Mouse (Mus musculus) embryonic facial prominence, embryonic 15.5 days (tissue): Measurements from ENCODE around the gene Lypd5. TPM values are rescaled to one million over a fixed set of nuclear protein-coding genes. Genes with fewer than 3 reads are reported as not detected.

Experiments
- ATAC-seq: fragments of 200-750 bp; cut with Nextera tagmentation; 2 replicates; pipeline ENCODE4 v1.8.0; 2017; ENCODE audit warnings: low read depth, moderate TSS enrichment; ENCODE audit not compliant: insufficient number of reproducible peaks, low FRiP score, low TSS enrichment
- H3K27ac ChIP-seq: fragments of 300-500 bp; sonication (generic); replicated peaks from 2 replicates; pipeline ENCODE4 v1.5.1; 2015; ENCODE audit warnings: mild to moderate bottlenecking, inconsistent platforms
- H3K27me3 ChIP-seq: fragments of 300-500 bp; sonication (generic); 2 replicates; pipeline ENCODE4 v1.6.1; 2015; ENCODE audit warnings: inconsistent platforms
- H3K36me3 ChIP-seq: fragments of 300-500 bp; sonication (generic); 2 replicates; pipeline ENCODE4 v1.6.1; 2015; ENCODE audit warnings: mild to moderate bottlenecking, inconsistent platforms
- H3K4me1 ChIP-seq: fragments of 300-500 bp; sonication (generic); 2 replicates; pipeline ENCODE4 v1.6.1; 2015; ENCODE audit warnings: inconsistent platforms
- H3K4me2 ChIP-seq: fragments of 300-500 bp; sonication (generic); replicated peaks from 2 replicates; pipeline ENCODE4 v1.6.1; 2015; ENCODE audit warnings: mild to moderate bottlenecking, inconsistent platforms
- H3K4me3 ChIP-seq: fragments of 300-500 bp; sonication (generic); replicated peaks from 2 replicates; pipeline ENCODE4 v1.5.1; 2015; ENCODE audit warnings: mild to moderate bottlenecking, inconsistent platforms
- H3K9ac ChIP-seq: fragments of 300-500 bp; sonication (generic); 2 replicates; pipeline ENCODE4 v1.6.1; 2015; ENCODE audit warnings: inconsistent platforms
- H3K9me3 ChIP-seq: fragments of 300-500 bp; sonication (generic); replicated peaks from 2 replicates; pipeline ENCODE4 v1.6.1; 2016; ENCODE audit warnings: inconsistent platforms
- WGBS: fragments of 180-500 bp; shearing (Covaris S2); methylation state at CpG from one replicate; pipeline ENCODE4 v1.1.7; 2015; 5-methylcytosine and 5-hydroxymethylcytosine counted together
- polyA plus RNA-seq: library from polyadenylated mRNA; unstranded; fragments of >200 nt; fragmentation: Nextera tagmentation; extraction: Ambion mirVana; gene quantifications from 2 replicates; pipeline ENCODE4 v1.2.1, GENCODE M21; 2015

Gene Lypd5
- polyA plus RNA-seq, 1 experiment from 2014 or later: 40.2 TPM

DNA sequence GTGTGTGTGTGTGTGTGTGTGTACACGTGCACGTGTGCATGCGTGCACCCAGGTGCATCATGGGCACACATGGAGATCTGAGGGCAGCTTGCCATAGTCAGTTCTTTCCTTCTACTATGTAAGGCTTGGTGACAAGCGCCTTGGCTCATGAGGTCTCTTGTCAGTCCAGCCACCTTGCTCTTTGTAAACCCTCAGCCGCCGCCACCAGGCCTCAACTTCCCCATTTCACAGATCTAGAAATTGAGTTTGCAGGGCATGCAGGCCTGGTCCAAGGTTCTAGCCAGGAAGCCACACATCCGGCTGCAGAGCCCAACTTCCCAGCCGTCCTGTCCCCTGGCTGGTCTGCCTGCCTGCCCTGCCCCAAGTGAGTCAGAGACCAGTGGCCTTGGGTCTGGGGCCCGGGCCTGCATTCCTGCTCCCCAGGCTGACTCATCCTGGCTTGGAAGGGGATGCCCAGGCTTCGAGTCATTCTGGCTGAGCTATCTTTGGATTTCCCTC lies 38.1 kb downstream of the Lypd5 start:
- 77% methylated on average over 10 of the region's 10 CpGs for WGBS
- H3K4me1 ChIP-seq: peaks cover 32% of the 10 kb centered on the region
- no peaks in the 10 kb centered on the region for H3K27me3 ChIP-seq
- H3K4me2 ChIP-seq: no peak overlapping the region
- no peak; the same call in 1 of the 2 replicates for ATAC-seq
- H3K27ac ChIP-seq: no peak overlapping the region
- no peak overlapping the region for H3K9ac ChIP-seq
- H3K9me3 ChIP-seq: no peaks in the 10 kb centered on the region
- no peaks in the 10 kb centered on the region for H3K36me3 ChIP-seq
- no peak overlapping the region for H3K4me3 ChIP-seq

DNA sequence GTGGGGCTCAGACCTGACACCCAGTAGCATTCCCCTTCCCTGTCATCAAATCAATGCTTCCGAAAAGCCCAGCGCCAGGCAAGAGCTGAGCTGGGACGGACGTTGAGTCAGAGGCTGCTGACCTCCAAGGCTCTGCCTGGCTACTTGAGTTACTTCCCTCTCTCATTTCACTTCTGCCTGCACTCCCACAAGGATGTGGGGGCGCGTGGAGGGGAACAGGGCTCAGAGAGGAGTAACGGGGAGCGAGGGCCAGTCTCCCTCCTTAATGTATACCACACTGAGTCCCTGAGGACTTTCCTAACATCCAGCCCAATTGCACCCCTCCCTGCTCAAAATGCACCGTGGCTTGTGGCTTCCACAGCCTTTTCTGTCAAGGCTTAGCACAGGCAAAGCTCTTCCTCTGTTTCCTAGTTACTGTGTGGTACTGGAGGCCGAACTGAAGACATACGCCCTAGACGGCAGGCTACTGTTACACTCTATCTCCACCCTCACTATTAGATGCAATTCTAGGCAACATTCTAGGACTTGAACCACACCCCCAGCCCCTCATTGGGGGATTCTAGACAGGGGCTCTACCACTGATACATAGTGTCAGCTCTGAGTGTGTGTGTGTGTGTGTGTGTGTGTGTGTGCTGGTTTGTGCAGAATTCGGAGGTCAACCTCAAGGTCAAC lies 40.7 kb downstream of the Lypd5 start:
- Histone ChIP-seq H3K4me2 (no peak overlapping the region), H3K4me1 (peaks cover 35% of the 10 kb centered on the region), H3K36me3 (no peaks in the 10 kb centered on the region), H3K4me3 (no peak overlapping the region), H3K27ac (no peak overlapping the region), H3K9me3 (no peaks in the 10 kb centered on the region), H3K9ac (no peak overlapping the region), H3K27me3 (no peaks in the 10 kb centered on the region)
- ATAC-seq: peak; percentile 31; the same call in 1 of the 2 replicates
- 43% methylated on average over 13 of the region's 13 CpGs for WGBS

DNA sequence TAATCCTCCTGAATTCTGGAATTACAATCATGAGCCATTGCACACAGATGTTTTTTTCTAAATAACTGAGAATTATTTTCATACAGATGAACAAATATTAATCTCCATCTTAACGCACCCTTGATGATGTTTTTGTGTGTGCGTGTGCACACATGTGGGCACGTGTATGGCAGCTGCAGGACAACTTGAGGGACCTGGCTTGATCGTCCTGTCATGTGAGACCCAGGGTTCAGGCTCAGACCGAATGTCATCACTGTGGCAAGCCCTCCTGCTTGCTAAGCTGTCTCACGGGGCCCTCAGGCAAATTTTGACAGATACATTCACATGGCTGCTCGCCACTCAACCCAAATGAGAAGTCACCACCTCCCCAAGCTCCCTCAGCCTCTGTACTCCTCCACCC lies 41.5 kb downstream of the Lypd5 start:
- WGBS: 40% methylated on average over 7 of the region's 7 CpGs
- H3K9ac ChIP-seq: no peak overlapping the region
- H3K36me3 ChIP-seq: no peaks in the 10 kb centered on the region
- H3K4me1 ChIP-seq: peaks cover 33% of the 10 kb centered on the region
- no peak overlapping the region for H3K4me2 ChIP-seq
- no peaks in the 10 kb centered on the region for H3K27me3 ChIP-seq
- no peak for ATAC-seq
- no peaks in the 10 kb centered on the region for H3K9me3 ChIP-seq
- no peak overlapping the region for H3K4me3 ChIP-seq
- no peak overlapping the region for H3K27ac ChIP-seq

DNA sequence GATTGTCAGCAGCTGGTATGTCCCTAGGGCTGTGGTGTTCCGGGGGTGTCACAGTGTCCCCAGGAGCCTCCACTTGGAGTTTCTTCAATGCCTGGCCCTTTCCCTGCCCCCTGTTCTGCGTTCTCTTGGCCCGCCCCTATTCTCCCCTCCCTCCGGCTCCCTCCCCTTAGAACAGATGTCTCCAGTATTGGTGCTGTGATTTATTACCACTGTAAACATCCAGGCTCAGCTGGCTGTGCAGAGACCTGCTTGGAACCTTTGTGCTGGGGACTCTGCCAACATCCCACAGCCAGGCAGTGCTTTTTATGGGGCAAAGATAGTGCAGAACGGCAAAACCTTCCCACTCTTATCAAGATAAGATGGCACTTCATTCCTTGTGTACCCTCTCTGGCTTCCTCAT lies 42.1 kb downstream of the Lypd5 start:
- Histone ChIP-seq H3K36me3 (no peaks in the 10 kb centered on the region), H3K4me3 (no peak overlapping the region), H3K4me1 (peaks cover 33% of the 10 kb centered on the region), H3K9me3 (no peaks in the 10 kb centered on the region), H3K27me3 (no peaks in the 10 kb centered on the region), H3K27ac (peak overlapping the region; percentile 17; the same call in 1 of the 2 replicates), H3K4me2 (peak overlapping the region; percentile 17; the same call in 1 of the 2 replicates), H3K9ac (no peak overlapping the region)
- 0 out of 2 replicates have a peak, but pooled peaks have one; percentile 16 for ATAC-seq
- 19% methylated on average over 5 of the region's 5 CpGs for WGBS

DNA sequence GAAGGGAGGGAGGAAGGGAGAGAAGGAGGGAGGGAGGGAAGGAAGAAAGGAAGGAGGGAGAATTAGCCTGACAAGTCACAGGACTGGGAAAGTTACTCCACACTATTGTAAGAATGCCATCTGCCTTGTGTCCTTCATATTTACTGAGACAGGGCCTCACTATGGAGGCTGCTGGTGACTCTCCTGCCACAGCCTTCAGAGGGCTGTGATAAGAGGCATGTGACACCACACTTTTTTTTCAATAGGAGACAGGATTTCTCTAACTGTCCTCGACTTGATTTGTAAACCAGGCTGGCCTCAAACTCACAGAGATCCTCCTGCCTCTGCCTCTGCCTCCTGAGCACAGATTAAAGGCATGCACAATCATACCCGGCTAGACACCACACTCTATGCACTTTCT lies 42.7 kb downstream of the Lypd5 start:
- WGBS: 68% methylated on average over 2 of the region's 2 CpGs

DNA sequence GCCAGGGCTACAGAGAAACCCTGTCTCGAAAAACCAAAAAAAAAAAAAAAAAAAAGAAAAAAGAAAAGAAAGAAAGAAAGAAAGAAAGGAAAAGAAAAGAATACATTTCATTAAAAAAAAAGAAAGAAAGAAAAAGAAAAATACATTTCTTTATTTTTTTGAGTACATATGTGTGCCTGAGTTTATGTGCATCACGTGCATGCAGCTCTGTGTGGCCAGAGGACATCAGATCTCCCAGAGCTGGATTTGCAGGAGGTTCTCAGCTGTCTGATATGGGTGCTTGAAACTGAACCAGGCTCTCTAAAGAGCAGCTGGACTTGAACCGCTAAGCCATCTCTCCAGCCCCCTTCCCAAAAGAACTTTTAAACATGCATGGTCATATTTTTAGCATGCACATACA lies 45.1 kb downstream of the Lypd5 start:
- no peaks in the 10 kb centered on the region for H3K27me3 ChIP-seq
- H3K9me3 ChIP-seq: no peaks in the 10 kb centered on the region
- H3K4me3 ChIP-seq: no peak overlapping the region
- no peak for ATAC-seq
- no peaks in the 10 kb centered on the region for H3K36me3 ChIP-seq
- H3K4me1 ChIP-seq: peaks cover 33% of the 10 kb centered on the region
- no peak overlapping the region for H3K9ac ChIP-seq
- 81% methylated on average over 3 of the region's 3 CpGs for WGBS
- H3K27ac ChIP-seq: peak overlapping the region; percentile 19; the same call in 1 of the 2 replicates
- H3K4me2 ChIP-seq: no peak overlapping the region

More for the DNA sequence above, 42.7 kb downstream of the Lypd5 start:
- Histone ChIP-seq H3K9me3 (no peaks in the 10 kb centered on the region), H3K27ac (no peak overlapping the region), H3K36me3 (no peaks in the 10 kb centered on the region), H3K4me3 (no peak overlapping the region), H3K4me1 (peaks cover 33% of the 10 kb centered on the region), H3K4me2 (no peak overlapping the region), H3K9ac (no peak overlapping the region), H3K27me3 (no peaks in the 10 kb centered on the region)
- no peak for ATAC-seq

DNA sequence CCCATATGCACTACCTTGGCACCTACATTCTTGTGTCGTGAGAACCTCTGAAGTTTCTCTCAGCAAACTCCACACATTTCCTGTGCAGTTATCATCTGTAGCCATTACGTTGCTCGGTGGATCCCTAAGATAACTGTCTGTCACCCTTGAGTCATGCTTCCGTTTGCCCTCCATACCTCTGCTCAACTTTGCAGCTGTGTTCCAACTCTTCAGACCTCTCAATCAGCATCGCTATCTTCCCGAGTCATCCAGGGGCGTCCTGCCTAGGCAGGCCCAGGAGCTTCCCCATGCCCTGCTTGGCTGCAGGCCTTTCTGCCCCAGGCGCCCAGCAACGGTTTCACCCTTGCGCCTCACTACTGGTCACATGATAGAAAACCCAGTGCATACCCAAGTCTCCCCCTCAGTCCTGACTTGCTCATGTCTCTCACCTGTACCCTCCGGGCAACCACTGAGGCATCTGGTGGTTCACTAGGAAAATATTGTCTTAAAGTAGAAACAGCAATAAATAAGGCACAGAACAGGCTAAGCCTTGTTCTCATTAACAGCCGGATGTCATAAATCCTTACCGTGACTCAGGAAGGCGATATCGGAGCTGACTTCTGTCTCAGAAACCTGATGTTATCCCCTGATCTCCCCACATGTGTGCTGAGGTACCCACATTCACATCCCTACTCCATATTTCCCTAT lies 45.6 kb downstream of the Lypd5 start:
- Histone ChIP-seq H3K9ac (no peak overlapping the region), H3K27me3 (no peaks in the 10 kb centered on the region), H3K27ac (peak overlapping the region; percentile 19; the same call in 1 of the 2 replicates), H3K4me3 (no peak overlapping the region), H3K4me1 (peaks cover 27% of the 10 kb centered on the region), H3K9me3 (no peaks in the 10 kb centered on the region), H3K36me3 (no peaks in the 10 kb centered on the region), H3K4me2 (no peak overlapping the region)
- no peak for ATAC-seq
- WGBS: 45% methylated on average over 15 of the region's 15 CpGs

DNA sequence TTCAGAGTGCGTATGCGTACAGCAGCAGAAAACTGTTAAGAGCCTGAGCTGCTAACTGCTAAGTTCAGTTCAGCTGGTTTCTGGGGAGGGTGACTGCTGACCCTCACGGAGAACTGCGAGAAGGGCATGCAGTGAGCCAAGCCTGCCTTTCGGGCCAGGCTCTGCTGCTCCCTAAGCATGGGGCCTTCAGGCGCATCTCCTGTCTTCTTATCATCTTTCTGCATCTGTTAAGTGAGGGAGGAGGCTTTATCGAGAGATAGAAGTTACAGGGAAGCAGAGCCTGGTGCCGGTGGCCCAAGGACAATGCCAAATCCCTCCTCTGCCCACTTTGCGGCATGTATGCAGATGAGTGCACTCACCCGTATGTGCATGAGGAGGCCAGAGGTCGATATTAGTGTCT lies 47.8 kb downstream of the Lypd5 start:
- Histone ChIP-seq H3K27me3 (no peaks in the 10 kb centered on the region), H3K4me2 (no peak overlapping the region), H3K4me3 (no peak overlapping the region), H3K4me1 (peaks cover 19% of the 10 kb centered on the region; the same call in 1 of the 2 replicates), H3K36me3 (no peaks in the 10 kb centered on the region), H3K9ac (no peak overlapping the region), H3K9me3 (no peaks in the 10 kb centered on the region), H3K27ac (no peak overlapping the region)
- ATAC-seq: no peak
- WGBS: 72% methylated on average over 11 of the region's 11 CpGs

DNA sequence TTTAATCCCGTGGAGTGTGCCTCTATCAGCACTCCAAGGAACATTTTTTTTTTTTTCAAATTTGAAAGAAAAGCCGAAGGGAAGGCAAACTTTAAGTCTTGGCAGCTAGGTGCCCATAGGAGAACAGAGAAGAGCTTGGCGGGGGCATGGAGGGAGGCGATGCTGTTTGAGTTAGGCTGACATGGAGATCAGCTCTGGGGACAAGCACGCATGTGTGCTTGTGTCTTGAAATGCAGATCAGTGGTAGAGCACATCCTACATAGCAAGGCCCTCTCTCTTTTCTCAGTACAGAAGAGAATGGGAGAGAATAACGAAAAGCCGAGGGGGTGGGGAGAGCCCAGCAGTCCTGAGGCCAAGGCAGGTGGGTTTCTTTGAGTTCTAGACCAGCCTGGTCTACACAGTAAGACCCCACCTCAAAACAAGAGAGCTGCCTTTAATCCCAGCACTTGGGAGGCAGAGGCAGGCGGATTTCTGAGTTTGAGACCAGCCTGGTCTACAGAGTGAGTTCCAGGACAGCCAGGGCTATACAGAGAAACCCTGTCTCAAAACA lies 49.4 kb downstream of the Lypd5 start:
- Histone ChIP-seq H3K36me3 (peaks cover 10% of the 10 kb centered on the region; the same call in 1 of the 2 replicates), H3K9me3 (no peaks in the 10 kb centered on the region), H3K27me3 (no peaks in the 10 kb centered on the region), H3K4me3 (no peak overlapping the region), H3K4me1 (peaks cover 17% of the 10 kb centered on the region; the same call in 1 of the 2 replicates), H3K27ac (no peak overlapping the region), H3K9ac (no peak overlapping the region), H3K4me2 (no peak overlapping the region)
- 92% methylated on average over 8 of the region's 8 CpGs for WGBS
- ATAC-seq: no peak

DNA sequence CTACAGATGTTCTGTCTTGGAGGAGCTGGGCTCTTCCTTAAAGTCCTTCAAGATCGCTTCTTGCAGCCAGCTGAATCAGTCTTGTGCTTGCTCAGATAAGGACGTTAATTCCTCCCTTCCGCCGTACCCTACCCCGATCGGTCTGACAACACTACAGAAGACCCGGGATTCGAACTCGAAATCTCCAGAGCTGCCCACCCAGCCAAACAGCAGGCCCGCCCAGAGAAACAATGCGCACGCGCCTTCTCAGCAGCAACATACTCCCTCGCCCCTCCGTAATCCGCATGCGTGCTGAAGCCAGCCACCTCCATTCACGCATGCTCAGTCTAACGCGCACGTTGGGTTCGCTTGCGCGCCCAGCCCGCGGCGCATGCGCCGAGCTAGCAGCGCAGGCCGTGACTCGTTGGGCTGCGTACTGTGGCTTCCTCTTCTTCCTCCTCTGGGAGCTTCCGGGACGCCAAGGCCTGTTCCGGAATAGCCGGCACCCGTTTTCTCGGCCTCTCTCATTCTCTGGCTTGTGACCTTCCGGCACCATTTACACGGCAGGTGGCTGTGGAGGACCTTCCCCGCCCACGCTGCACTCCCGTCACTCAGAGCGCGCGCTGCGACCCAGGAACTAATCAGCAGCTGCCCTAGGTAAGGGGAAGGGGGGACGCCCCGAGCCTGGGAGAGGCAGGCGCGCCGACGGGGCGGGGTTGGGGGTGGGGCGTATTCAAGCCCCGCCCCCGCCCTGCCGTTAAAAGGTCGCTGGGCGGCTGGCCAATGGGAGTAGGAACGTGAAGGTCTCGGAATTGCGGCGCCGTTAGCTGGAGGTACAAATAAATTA lies 50.5 kb downstream of the Lypd5 start, which contains the start of gene Smg9:
Smg9 (plus strand) TSS at position 364 of the 826 bp plus-strand sequence.
- Histone ChIP-seq H3K9me3 (no peaks in the 10 kb centered on the region), H3K36me3 (peaks cover 20% of the 10 kb centered on the region), H3K27me3 (no peaks in the 10 kb centered on the region), H3K9ac (peak within 1 kb of the TSS; percentile 58), H3K27ac (peak within 1 kb of the TSS; percentile 97), H3K4me3 (peak within 1 kb of the TSS; percentile 69), H3K4me2 (peak within 1 kb of the TSS; percentile 60), H3K4me1 (peaks cover 15% of the 10 kb centered on the region; the same call in 1 of the 2 replicates)
- ATAC-seq: peak; percentile 96
- WGBS: 3% methylated on average over 66 of the region's 66 CpGs
